Mouse (Mus musculus) megakaryocyte-erythroid progenitor cell, adult 5-6 weeks (primary cell): ENCODE measurements around the gene Gh. TPM values are rescaled to one million over a fixed set of nuclear protein-coding genes. Genes with fewer than 3 reads are reported as not detected.
"Not testable (repeated sequence)": the region's sequence is repeated elsewhere in the genome, so short reads cannot be mapped to it uniquely, and the experiment has no call there.

Experiments
- ATAC-seq: replicated peaks from 2 replicates; pipeline ENCODE4 v1.8.0; 2016; ENCODE audit warnings: mild to moderate bottlenecking, inconsistent platforms; ENCODE audit not compliant: severe bottlenecking, poor library complexity, low FRiP score, low TSS enrichment
- total RNA-seq, 2 experiments: library from RNA; stranded (forward) in 1 of 2; stranded (reverse) in 1 of 2; fragments of 200-1000, 215-1000 nt in 1 of 2; fragments of >200 nt in 1 of 2; fragmentation: Nextera tagmentation in 1 of 2; gene quantifications; 2 replicates each; pipeline ENCODE4 v1.2.3; 2014 to 2017

Gh gene
- total RNA-seq (2014; fragmentation: Nextera tagmentation) (not detected in 2 replicates), total RNA-seq (2017) (not detected in 2 replicates)

DNA sequence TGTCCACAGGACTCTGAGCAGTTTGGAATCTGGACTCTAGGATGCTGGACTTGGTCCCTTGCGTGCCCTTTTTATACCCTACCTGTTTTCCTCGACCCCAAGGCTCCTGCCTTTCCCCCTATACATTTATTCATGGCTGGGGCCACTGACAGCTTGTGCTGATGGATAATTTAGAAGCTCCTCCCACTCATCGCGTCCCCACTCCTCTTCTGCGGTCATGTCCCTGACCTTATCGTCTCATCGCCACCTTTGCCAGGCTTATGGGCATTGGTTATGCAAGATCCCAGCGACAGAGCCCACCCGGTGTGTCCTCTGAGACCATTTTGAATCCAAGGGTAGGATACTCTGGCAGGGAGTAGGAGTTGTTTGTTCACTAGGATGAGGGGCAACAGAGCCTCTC, at the start of gene Gh:
Gh (minus strand) TSS at position 101 of the 400 bp plus-strand sequence.
- ATAC-seq: no peak

DNA sequence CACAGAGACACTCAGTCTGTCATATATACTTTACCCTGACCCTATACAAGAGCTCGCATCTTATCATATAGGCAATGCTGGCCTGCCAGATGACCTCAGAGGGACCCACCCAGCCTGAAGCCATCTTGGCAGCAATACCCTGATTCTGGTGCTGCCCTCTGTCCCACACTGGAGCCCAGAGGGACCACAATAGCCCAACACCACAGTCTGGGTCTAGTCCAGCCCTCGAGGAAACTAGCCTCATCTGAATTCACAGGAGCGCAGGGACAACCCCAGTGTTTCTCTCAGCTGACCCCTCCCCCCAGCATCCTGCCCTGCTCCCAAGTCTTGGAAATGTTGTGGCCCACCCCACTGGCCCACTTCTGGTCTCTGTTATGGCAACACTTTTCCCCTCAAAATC, 49.6 kb upstream of the Gh start:
- no peak for ATAC-seq

DNA sequence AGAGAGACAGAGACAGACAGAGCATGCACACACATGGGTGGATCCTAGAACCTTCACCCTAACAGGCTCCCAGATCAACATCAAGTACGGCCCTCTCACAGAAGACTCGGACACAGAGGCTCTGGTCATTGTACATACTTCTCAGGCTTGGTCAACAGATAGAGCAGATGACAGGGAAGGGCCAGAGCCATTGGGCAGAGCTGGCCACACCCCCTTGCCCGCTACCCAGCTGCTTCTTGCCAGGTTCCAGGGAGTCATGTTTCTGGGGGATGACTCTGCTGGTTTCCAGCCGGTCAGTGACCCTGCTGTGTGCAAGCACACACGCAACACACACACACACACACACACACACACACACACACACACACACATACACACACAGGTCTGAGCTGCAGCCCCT, 49.2 kb upstream of the Gh start:
- ATAC-seq: no peak

DNA sequence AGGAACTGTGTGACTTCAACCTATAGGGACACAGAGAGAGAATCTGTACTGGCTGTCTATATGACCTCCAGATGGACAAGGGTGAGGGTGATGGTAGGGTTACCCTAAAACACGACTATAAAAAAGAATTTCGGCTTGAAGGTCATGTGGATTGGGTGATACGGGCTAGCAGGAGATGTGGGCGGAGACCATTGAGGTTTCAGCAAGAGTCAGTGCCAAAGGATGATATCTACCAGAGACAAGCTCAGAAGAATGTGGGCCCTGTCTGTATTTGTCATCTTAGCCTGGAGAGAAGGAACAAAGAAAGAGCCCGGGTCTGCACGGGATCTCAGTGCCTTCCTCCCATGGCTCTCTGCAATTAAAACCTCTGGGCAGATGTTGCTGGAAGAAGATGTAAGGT, 48.1 kb upstream of the Gh start:
- ATAC-seq: peak; percentile 71

DNA sequence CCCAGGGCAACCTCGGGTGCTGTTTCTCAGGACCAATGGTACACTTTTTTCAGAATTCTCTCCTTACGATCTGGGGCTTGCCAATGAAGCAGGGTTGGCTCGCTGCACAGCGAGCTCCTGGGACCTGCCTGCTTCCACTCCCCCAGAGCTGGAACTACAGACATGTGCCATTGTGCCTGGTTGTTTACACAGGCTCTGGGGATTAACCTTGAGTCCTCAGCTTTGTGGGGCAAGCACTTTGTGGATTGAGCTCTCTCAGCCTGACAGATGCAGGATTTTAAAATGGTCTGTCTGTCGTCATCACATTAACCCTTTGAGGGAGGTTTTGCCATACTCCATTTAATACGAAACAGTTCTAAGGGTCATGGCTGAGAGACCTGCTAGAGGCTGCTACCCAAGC, 43.2 kb upstream of the Gh start:
- no peak for ATAC-seq

DNA sequence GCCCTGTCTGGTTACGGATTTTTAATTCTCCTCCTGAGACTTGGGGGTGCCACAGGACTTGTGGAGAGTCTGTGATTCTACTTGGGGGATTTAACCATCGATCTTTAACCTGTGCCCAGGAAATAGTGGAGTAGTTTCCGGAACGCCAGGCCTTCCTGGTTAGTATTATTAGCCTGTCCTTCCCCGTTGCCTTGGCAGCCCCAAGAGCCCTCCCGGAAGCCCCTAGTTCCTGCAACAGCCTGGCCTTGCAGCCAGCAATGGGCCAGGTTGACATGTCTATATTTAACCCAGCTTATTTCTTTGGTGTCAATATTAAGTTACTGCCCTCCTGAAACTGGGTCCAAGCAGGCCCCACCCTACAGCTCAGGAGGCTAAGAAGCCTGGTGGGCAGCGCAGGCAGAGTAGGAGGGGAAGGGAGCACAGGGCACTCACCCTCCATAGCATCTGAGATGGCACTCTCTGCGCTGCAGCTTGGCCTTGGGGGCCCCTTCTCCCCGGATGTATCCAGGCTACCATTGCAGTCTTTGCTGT, 39.4 kb upstream of the Gh start:
- no peak for ATAC-seq

DNA sequence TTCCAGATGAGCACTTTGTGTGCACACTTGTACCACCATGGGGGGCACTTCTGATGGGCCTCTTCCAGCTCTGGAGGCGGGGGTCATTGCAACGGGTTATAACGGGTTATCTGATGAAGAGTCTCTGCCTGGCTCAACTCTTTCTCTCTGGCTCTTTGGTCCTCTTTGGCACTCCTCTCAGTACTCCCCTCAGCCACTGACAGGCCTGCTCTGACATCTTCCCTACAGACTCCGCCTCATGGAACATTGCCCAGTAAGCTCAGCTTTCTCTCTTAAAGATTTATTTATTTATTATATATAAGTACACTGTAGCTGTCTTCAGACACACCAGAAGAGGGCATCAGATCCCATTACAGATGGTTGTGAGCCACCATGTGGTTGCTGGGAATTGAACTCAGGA, 37.7 kb upstream of the Gh start:
- ATAC-seq: not testable (repeated sequence)

DNA sequence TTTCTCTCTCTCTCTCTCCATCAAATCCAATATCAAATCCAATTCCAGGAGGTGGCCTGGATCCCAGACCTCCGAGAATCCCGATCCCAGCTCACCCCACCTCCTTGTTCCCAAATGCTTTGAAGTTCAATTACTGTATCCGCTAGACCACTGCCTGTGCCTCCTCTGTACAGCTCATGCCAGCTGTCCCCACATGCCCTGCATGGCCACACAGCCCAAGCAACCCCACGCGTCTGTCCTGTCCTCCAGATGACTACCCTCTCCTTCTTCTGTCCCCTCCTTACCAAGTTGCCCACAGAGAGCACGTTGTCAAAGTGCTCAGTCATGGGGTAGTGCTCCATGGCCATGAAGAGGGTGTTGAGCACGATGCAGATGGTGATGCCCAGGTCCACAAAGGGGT, 37.2 kb upstream of the Gh start:
- no peak for ATAC-seq

DNA sequence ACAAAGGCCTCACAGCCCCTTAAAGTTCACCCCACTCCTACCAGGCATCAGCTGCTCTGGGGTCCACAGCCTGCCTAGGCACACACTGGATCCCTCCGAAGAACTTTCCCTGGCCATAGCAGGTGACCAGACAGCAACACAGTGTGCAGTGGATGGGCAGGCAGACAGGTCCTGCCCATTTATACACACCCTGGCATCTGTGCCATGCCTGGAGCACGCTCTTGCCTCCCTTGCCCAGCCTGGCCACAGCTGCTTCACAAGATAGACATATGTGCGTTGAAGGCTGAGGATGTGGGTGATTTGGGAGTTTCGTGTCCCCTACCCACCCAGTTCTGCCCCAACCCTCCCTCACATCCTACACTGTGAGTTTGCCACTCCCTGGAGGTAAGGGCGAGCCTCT, 36.4 kb upstream of the Gh start:
- no peak for ATAC-seq

DNA sequence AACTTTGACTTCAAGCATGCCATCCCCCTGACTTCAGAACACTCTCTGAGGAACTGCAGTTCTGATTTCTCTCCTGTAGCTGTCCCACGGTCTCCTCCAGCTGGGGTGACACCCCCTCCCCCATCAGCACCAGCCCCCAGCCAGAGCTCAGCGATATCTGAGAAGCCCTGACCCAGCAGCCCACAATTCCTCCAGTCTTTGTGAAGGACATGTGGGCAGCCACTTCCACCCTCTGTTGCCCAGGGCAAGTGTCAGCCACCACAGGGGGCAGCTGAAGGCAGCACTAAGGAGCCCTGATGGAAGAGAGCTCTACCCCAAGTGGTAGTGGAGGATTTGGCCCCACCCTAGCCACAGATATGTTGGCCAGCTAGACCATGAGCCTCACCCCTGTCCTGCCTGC, 32.4 kb upstream of the Gh start:
- ATAC-seq: no peak

DNA sequence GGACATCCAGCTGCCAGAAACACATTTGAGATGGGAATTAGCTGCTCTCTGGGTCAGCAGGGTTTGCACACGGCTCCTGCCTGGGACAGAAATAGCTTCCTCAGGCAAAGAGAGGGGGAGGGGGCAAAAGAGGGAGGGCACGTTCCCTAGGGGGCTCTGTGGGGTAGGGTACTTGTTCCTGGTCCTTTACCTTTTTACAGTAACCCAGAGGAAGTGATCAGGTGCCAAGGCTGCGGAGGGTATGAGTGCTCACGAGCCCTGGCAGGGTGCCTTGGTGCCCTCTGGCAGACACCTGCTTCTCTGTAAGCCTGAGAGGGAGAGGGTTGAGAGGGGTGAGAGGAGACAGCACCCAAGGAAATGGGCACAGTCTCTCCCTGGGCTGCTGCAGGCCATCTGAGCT, 30.8 kb upstream of the Gh start:
- ATAC-seq: no peak

DNA sequence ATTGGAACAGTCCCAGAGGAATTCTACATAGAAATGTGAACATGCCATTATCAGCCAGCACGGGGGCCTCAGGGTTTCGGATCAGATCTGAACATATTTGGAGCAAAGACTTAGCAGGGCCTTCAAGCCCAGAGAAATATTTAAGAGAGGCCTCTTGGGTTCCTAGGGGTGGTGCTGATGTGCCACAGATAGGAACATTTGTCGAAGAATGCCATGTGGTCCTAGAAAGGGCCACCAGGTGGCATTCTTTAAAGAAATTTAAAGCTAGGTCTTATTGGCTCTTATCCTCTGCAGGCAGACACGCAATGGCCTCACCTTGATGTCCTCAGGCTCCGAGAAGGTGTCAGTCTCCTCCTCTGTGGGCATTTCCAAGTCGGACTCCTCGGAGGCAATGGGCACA, 28.0 kb upstream of the Gh start:
- ATAC-seq: peak; percentile 81

DNA sequence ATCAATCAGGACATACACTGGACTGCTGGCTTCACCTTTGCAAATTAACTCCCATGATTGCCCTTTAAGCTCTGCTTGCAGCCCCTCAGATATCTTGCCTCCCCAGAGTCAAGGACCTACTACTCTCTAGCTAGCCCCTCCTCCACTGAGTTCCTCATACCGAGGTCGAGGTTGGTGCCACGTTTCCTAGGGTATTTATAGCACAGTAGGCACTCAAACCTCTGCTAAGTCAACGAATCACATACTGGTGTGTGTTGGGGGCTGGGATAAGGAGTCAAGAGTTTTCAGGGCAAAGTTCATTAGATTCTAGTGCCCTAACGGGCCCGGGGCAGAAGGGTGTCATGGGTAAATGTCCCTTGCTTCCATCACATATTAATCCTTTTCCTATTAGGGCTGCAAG, 27.5 kb upstream of the Gh start:
- no peak for ATAC-seq

DNA sequence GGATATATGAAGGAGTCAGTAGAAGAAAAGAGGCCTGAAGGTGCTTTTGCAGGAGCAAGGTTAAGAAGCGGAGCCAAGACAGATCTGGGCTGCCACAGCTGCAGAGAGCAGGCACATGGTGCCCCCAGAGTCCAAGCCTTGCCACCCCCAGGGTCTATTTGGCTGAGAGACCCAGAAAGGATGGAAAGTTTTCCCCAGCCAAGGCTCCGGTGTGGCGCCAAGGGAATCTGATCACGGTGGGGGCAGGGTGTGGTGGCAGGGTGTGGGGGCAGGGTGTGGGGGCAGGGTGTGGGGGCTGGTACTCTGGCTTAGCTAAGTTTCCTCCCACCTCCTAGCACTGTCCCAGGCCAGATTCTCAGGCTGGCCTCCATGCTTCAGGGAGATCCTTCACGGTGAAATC, 26.9 kb upstream of the Gh start:
- no peak for ATAC-seq

DNA sequence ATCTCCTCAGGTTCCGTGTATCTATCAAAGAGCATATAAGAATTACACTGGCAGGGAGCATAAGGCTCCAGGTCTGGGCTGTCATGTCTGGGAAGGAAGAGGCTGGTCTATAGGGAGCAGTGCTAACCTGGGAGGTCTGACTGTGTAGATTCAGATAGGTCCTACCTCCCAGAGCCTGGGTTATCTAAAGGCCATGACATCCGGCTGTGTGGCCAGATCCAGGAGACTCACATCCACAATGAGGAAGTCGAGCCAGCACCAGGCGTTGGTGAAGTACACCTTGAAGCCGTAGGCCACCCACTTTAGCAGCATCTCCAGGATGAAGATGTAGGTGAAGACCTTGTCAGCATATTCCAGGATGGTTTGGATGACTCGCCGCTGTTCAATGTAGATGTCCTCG, 24.8 kb upstream of the Gh start:
- ATAC-seq: no peak

DNA sequence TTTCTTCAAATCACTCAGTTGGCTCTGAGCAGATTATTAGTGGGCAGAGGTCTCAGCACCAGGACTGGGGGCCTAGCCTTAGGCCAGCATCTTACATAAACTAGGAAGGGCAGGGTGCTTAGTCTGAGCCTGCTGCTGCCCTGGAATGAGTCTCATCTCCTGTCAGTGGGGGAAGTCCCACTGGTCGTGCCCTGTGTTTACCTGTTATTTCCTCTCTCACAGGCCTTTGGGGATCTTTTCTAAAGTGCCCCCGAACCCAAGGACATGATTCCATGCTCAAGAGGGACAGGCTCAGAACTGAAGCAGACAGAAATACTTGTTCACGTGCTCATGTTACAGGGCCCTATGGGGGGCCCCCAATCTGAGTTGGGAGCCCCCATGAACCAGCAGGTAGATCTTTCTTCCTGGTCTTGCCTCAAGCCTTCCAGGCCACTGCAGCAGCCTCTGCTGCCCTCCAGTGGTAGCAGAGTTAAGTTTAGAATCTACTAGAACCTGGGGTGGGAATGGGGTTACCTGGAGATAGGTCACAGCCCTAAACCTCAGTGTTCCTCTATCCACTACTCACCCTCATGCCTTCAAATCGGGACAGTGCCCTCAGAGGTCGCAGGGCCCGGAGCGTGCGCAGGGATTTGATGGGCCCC, 24.0 kb upstream of the Gh start:
- 0 out of 2 replicates have a peak, but pooled peaks have one; percentile 40 for ATAC-seq

DNA sequence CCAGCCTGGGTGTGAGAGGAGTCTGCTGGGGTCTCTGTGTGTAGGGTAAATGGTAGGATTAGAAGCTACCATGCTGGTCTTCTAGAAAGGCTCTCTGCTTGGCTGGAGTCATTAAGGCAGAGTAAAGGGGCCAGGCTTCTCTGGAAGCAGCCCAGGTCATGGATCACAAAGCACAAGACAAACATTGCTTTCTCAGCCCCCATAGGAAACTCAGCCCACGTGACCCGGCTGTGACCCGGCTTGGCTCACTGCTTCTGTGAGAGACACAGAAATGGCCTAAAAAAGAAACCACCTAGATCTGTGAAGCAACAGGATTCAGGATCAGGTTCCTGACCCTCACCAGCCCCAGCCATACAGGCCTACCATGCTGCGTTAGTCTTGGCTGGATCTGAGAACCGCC, 23.2 kb upstream of the Gh start:
- no peak for ATAC-seq

DNA sequence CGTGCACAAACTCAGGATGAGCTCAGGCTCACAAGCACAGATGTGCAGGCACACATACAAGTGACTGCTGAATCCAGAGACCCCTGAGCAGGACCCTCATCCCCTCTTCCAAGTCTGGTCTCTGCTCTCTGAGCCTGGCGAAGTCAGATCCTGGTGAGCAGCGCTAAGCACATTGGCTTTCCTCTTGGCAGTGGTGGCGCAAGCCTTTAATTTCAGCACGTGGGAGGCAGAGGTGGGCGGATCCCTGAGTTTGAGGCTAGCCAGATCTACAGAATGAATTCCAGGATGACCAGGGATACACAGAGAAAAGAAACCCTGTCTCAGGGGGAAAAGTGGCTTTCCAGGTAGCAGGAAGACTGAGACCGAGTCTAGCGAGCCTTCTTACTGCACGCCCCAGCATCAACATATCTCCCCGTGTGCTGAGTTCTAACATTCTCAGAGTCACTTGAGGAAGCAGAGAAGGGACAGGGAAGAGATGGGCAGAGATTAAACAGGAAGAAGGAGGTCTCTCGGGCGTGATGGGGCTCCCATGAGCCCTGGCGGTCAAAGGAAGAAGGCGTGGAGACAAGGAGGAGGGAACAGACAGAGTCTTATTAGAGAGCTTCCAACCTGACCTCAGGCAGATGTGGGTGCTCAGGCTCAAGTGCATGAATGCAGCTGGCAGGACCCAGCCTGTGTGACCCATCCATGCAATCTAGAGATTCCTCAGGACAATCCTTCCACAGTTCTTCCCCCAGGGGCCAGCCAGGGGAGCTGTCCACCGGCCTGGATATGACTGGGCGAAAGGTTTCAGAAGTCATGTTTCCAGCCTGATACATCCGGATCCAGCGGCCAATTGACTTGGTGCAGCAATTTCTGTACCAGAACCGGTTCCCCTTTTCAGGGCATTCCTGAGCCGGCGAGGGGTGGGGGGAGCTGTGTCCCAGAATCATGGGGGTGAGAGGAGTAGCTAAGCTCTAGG, 17.0 kb upstream of the Gh start:
- ATAC-seq: no peak

DNA sequence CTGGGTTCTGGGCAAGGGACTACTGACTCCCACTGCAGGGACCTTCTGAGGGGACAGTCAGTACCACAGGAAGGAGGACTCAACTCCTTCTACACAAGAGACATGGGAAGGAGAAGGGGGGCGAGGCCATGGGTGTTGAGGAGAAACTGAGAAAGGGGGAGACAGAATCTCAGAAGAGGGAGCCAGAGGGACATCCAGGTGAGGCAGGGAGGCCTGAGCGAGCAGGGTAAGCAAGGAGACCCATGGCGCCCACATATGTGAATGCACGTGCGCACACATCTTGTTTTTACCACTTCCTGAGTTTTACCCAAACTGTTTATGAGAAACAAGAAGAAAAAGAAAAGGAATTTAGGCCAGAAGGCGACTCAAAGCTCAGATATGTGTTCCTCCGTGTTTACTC, 16.1 kb upstream of the Gh start:
- ATAC-seq: no peak

DNA sequence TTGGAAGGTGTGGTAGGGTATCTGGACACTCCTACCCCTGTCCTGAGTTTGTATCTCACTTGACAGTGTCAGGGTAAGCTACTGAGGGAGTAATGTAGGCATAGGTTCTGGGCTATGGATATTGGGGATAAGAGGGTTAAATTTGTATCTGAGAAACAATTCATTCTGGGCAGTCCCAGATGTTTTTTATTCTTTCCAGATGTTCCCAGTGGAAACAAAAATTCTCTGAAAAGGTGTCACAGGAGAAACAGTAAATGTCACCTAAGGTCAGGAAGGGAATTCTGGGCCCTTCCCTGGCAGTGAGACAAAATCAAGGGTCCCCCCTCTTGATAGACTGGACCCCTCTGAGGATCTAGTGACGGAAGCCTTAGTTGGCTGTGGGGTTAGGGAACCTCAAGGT, 14.8 kb upstream of the Gh start:
- no peak for ATAC-seq

DNA sequence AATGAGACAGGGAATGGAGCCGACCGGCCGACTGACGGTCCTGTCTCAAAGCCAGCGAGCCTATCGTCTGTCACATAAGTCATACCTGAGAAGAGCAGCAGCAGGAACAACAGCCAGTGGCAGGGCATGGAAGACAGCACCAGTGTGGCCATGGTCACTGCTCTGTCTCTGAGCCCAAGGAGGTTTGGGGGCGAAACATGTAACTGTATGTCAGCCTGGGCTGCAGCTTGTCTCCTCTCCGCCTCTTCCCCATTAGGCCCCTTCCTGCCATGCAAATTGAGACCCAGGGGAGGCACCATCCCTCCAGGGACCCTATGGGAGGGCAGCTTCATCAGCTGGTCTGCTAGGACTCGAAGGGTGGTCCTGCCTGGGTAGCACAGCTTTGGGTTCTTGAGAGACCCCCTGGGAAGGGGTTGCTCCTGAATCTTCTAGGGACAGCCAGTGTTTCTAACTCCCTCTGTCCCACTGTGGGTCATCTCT, 12.7 kb upstream of the Gh start, which contains the start of gene Cd79b:
Cd79b (minus strand) TSS at position 430 of the 480 bp plus-strand sequence.
- ATAC-seq: no peak
